ENCODE assay signal across 8 mouse cellular contexts in genomic region chr4:137783541-137784191, GRCm38 (mm10). TPM values are rescaled to one million over a fixed set of nuclear protein-coding genes. Genes with fewer than 3 reads are reported as not detected.
A peak's percentile ranks its signal among the peaks of the same experiment; 100 is the strongest.
DNase-seq lines count a peak whose midpoint lies in the region; ATAC-seq and TF ChIP-seq lines count a peak whose summit lies in the region.
"Had no signal": no experiment of that assay in that cellular context is flagged by ENCODE, and none has a peak within 500 bp of the region (broad histone marks: within the 10 kb centered on the region; RNA-seq: fewer than 3 reads in every experiment).

No protein-coding gene starts in this region.

- H3K4me1 ChIP-seq in embryonic facial prominence, embryonic 14.5 days (ENCODE audit: control insufficient read depth, insufficient read depth, low read length): peaks cover 17% of the 10 kb centered on the region
- H3K4me1 ChIP-seq in heart, embryonic 15.5 days (replicated peaks): peaks cover 16% of the 10 kb centered on the region
- no peaks in the 10 kb centered on the region; the same call in 1 of the 2 replicates for H3K4me1 ChIP-seq in midbrain, postnatal 0 days (ENCODE audit: insufficient read depth, low read length)

- WGBS in embryonic facial prominence, embryonic 14.5 days: 22% methylated on average over 9 of the region's 9 CpGs
- 29% methylated on average over 9 of the region's 9 CpGs for WGBS in heart, embryonic 15.5 days
- 26% methylated on average over 8 of the region's 9 CpGs for WGBS in midbrain, postnatal 0 days

- DNase-seq in 3T3-L1 (ENCODE audit: low read depth, low spot score) (peak; percentile 76), MN1 (ENCODE audit: low spot score) (peak; percentile 64)
- DNase-seq in embryonic facial prominence, embryonic 14.5 days (ENCODE audit: low spot score): peak; percentile 62
- DNase-seq in layer of hippocampus, adult 9-11 months: peak; percentile 42
- DNase-seq in midbrain, postnatal 0 days (ENCODE audit: low spot score): peak; percentile 62

- no peak for TF ChIP-seq CTCF in midbrain, postnatal 0 days (IDR thresholded peaks at IDR 0.05)

- H3K9ac ChIP-seq in embryonic facial prominence, embryonic 14.5 days (ENCODE audit: low read depth, low read length): peak overlapping the region; percentile 38; the same call in 1 of the 2 replicates
- H3K9ac ChIP-seq in heart, embryonic 15.5 days: no peak overlapping the region
- H3K9ac ChIP-seq in midbrain, postnatal 0 days (replicated peaks; ENCODE audit: low read length, poor library complexity, severe bottlenecking): no peak overlapping the region

- no peak overlapping the region for H3K4me2 ChIP-seq in embryonic facial prominence, embryonic 14.5 days (ENCODE audit: low read depth, low read length)
- no peak overlapping the region for H3K4me2 ChIP-seq in heart, embryonic 15.5 days
- no peak overlapping the region for H3K4me2 ChIP-seq in midbrain, postnatal 0 days (ENCODE audit: low read depth, low read length, poor library complexity, severe bottlenecking)

- peak; percentile 79; the same call in 1 of the 2 replicates for ATAC-seq in embryonic facial prominence, embryonic 14.5 days (ENCODE audit: low read depth)
- peak; percentile 36; the same call in 1 of the 2 replicates for ATAC-seq in heart, embryonic 15.5 days (replicated peaks; ENCODE audit: insufficient number of reproducible peaks, insufficient read depth, low FRiP score, low read depth)
- peak; percentile 52; the same call in 1 of the 2 replicates for ATAC-seq in midbrain, postnatal 0 days (ENCODE audit: low FRiP score)
- ATAC-seq in megakaryocyte progenitor cell, adult 5-6 weeks (replicated peaks; ENCODE audit: poor library complexity): no peak

- H3K36me3 ChIP-seq in embryonic facial prominence, embryonic 14.5 days (ENCODE audit: control insufficient read depth, insufficient read depth, low read length): no peaks in the 10 kb centered on the region
- no peaks in the 10 kb centered on the region for H3K36me3 ChIP-seq in heart, embryonic 15.5 days
- no peaks in the 10 kb centered on the region for H3K36me3 ChIP-seq in midbrain, postnatal 0 days (ENCODE audit: insufficient read depth, low read length)

- H3K27me3 ChIP-seq in embryonic facial prominence, embryonic 14.5 days (replicated peaks; ENCODE audit: control insufficient read depth, insufficient read depth, low read length): no peaks in the 10 kb centered on the region
- H3K27me3 ChIP-seq in heart, embryonic 15.5 days: peaks cover 10% of the 10 kb centered on the region
- H3K27me3 ChIP-seq in midbrain, postnatal 0 days (ENCODE audit: insufficient read depth, low read length): no peaks in the 10 kb centered on the region

- no peak overlapping the region for H3K4me3 ChIP-seq in embryonic facial prominence, embryonic 14.5 days (ENCODE audit: low read depth, low read length)
- H3K4me3 ChIP-seq in heart, embryonic 15.5 days: no peak overlapping the region
- no peak overlapping the region for H3K4me3 ChIP-seq in midbrain, postnatal 0 days (ENCODE audit: low read depth, low read length)

- H3K9me3 ChIP-seq in embryonic facial prominence, embryonic 14.5 days (ENCODE audit: control insufficient read depth, low read length): no peaks in the 10 kb centered on the region
- H3K9me3 ChIP-seq in heart, embryonic 15.5 days (replicated peaks): no peaks in the 10 kb centered on the region
- H3K9me3 ChIP-seq in midbrain, postnatal 0 days (ENCODE audit: low read length): no peaks in the 10 kb centered on the region

- H3K27ac ChIP-seq in embryonic facial prominence, embryonic 14.5 days (replicated peaks; ENCODE audit: low read depth, low read length): peak overlapping the region; percentile 44
- H3K27ac ChIP-seq in heart, embryonic 15.5 days: no peak overlapping the region
- peak overlapping the region; percentile 47 for H3K27ac ChIP-seq in midbrain, postnatal 0 days (ENCODE audit: low read depth, low read length)
- H3K27ac ChIP-seq: macrophage had no signal

RNA-seq across cellular contexts. Expression of gene Alpl, which starts 12.5 kb away (rescaled TPM):
- polyA plus RNA-seq in embryonic facial prominence, embryonic 14.5 days (2014; fragmentation: Nextera tagmentation; extraction: Ambion mirVana): 112 and 149 TPM in 2 replicates
- polyA plus RNA-seq in heart, embryonic 15.5 days (2015; fragmentation: Nextera tagmentation; extraction: Ambion mirVana): 3.0 and 4.9 TPM in 2 replicates
- total RNA-seq in midbrain, postnatal 0 days (2014; rRNA removed): 14.3 and 17.9 TPM in 2 replicates
- 16.1 and 19.1 TPM in 2 replicates for polyA plus RNA-seq in midbrain, postnatal 0 days (2015; fragmentation: Nextera tagmentation; extraction: Ambion mirVana)
- not detected in 2 replicates for total RNA-seq in megakaryocyte progenitor cell, adult 5-6 weeks (2015)
- total RNA-seq in megakaryocyte progenitor cell, adult 5-6 weeks (2017): not detected in 2 replicates
- polyA plus RNA-seq: macrophage had no signal
